Mouse (Mus musculus) cerebellum, postnatal 36 days (tissue): ENCODE results near the gene Art5.
A peak's percentile ranks its signal among the peaks of the same experiment; 100 is the strongest.
"Not testable (repeated sequence)": the region's sequence is repeated elsewhere in the genome, so short reads cannot be mapped to it uniquely, and the experiment has no call there.

Experiments
- DNase-seq, 2 experiments: peaks; one replicate each; pipeline ENCODE4 v3.0.0; 2021 to 2022; ENCODE audit warnings: mixed read lengths in 2 of 2

The Art5 gene

GRCm38 (mm10) chr7:102080311-102080710 is 29.0 kb downstream of the Art5 start:
- no peak for DNase-seq

DNA sequence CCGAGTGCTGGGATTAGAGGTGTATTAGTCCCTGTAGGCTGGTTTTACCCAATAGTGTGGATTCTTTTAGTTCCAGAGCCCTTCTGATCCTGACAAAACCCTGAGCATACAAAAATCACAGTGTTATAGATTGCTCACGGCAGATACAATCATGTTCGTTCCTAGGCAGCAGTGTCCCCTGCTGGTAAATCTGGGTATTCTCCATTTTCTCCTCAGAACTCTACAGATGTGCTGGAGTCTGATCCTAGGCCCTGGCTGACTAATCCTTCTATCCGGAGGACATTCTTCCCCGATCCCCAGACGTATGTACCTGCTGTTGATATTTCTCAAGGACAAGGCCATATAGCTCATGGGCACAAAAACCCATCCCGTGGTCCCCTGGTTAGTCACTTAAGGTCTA is 30.8 kb downstream of the Art5 start:
- DNase-seq: peak; percentile 21 to 42

DNA sequence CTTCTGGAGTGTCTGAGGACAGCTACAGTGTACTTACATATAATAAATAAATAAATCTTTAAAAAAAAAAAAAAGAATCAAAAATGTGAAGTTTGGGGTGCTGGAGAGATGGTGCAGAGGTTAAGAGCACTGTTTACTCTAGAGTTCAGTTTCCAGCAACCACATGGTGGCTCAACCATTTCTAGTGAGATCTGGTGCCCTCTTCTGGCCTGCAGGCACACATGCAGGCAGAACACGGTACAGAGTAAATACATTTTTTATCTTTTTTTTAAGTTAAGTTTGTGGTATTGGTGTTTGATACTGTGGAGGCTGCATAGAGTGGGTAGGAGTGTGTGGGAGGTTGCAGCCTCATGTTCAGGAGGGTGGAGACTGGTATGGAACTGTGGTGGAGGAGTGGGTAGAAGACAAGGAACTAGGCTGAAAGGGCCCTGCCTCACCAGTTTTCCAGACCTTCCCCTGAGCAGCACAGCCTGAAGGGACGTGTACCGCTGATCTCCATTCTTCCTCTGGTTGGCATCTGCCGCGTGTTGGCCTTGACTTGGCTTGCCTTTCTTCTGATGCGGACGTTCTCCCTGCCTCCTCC is 32.5 kb downstream of the Art5 start:
- no peak for DNase-seq

- DNase-seq: no peak
Observed at GRCm38 (mm10) chr7:102066363-102066762, 42.9 kb downstream of the Art5 start.

- DNase-seq: peak; percentile 92 to 93
Observed at GRCm38 (mm10) chr7:102065046-102065891, 44.0 kb downstream of the Art5 start, which contains the start of the genes Rnf121, Xndc1 and Xntrpc. Rnf121 (minus strand) TSS chr7:102065469. Xndc1 (plus strand) TSS chr7:102065511. Xntrpc (plus strand) TSS chr7:102065713.

DNA sequence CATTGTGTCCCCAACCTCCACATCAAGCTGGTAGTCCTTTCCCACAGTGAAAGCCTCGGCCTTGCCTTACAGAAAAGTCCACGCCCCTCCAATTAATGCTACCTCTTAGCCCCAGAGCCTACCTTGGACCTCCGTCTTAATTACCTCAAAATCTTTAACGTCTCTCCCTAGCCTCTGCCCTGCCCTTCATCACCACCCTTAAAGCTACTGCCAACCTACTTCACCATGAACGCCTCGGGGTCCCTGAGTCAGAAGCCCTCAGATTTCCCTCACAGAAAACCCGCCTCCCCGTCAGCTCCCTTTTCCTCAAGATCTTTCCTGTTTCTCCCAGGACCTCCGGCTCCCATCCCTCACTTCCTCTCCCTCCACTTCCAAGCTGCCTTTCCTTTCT is 44.6 kb downstream of the Art5 start:
- no peak for DNase-seq

GRCm38 (mm10) chr7:102063891-102064290 is 45.4 kb downstream of the Art5 start:
- DNase-seq: no peak

- no peak for DNase-seq
Observed at GRCm38 (mm10) chr7:102062203-102062602, 47.1 kb downstream of the Art5 start.

- DNase-seq: no peak
Observed at GRCm38 (mm10) chr7:102061353-102061752, 47.9 kb downstream of the Art5 start.

DNA sequence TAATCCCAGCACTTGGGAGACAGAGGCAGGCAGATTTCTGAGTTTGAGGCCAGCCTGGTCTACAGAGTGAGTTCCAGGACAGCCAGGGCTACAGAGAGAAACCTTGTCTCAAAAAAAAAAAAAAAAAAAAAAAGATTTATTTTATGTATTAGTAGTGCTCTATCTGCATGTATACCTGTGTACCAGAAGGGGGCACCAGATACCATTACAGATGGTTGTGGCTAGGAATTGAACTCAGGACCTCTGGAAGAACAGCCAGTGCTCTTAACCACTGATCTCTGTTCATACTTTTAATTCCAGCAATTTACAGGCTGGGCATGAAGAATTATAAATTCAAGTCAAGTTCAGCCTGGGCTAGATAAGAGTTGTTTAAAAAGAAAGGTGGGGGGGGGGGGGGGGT is 60.8 kb downstream of the Art5 start:
- not testable (repeated sequence) for DNase-seq
